Mouse (Mus musculus) midbrain, embryonic 16.5 days (tissue): ENCODE data around the gene Tob1. TPM values are rescaled to one million over a fixed set of nuclear protein-coding genes. Genes with fewer than 3 reads are reported as not detected.

Experiments used
- ATAC-seq: fragments of 200-750 bp; cut with Nextera tagmentation; 2 replicates; pipeline ENCODE4 v1.8.0; 2017; ENCODE audit warnings: moderate TSS enrichment
- H3K27ac ChIP-seq: fragments of 300-500 bp; sonication (generic); 2 replicates; pipeline ENCODE4 v1.5.1; 2014; ENCODE audit warnings: mild to moderate bottlenecking, low read length, mixed read lengths
- H3K27me3 ChIP-seq: fragments of 300-500 bp; sonication (generic); 2 replicates; pipeline ENCODE4 v1.6.1; 2014; ENCODE audit warnings: low read depth, low read length, mixed read lengths; ENCODE audit not compliant: control insufficient read depth, insufficient read depth
- H3K36me3 ChIP-seq: fragments of 300-500 bp; sonication (generic); 2 replicates; pipeline ENCODE4 v1.6.1; 2014; ENCODE audit warnings: mild to moderate bottlenecking, low read length, moderate library complexity, mixed read lengths; ENCODE audit not compliant: control insufficient read depth, insufficient read depth
- H3K4me1 ChIP-seq: fragments of 300-500 bp; sonication (generic); 2 replicates; pipeline ENCODE4 v1.6.1; 2014; ENCODE audit warnings: mild to moderate bottlenecking, low read length, mixed read lengths; ENCODE audit not compliant: control insufficient read depth, insufficient read depth
- H3K4me2 ChIP-seq: fragments of 300-500 bp; sonication (generic); 2 replicates; pipeline ENCODE4 v1.6.1; 2014; ENCODE audit warnings: mild to moderate bottlenecking, low read length, mixed read lengths
- H3K4me3 ChIP-seq: fragments of 300-500 bp; sonication (generic); 2 replicates; pipeline ENCODE4 v1.5.1; 2014; ENCODE audit warnings: low read depth, mild to moderate bottlenecking, low read length, moderate library complexity, mixed read lengths
- H3K9ac ChIP-seq: fragments of 300-500 bp; sonication (generic); 2 replicates; pipeline ENCODE4 v1.6.1; 2014; ENCODE audit warnings: low read depth, low read length, mixed read lengths
- H3K9me3 ChIP-seq: fragments of 300-500 bp; sonication (generic); replicated peaks from 2 replicates; pipeline ENCODE4 v1.6.1; 2014; ENCODE audit warnings: mild to moderate bottlenecking, low read length, mixed read lengths; ENCODE audit not compliant: control insufficient read depth, poor library complexity, severe bottlenecking
- WGBS: fragments of 180-500 bp; shearing (Covaris S2); extraction: QIAGEN DNeasy Blood & Tissue Kit; methylation state at CpG from one replicate; pipeline ENCODE4 v1.1.7; 2014; 5-methylcytosine and 5-hydroxymethylcytosine counted together
- polyA plus RNA-seq: library from polyadenylated mRNA; unstranded; fragments of >200 nt; fragmentation: Nextera tagmentation; extraction: Ambion mirVana; gene quantifications from 2 replicates; pipeline ENCODE4 v1.2.1, GENCODE M21; 2015

Gene Tob1
- polyA plus RNA-seq, 1 experiment from 2014 or later = 28.1 TPM

- H3K4me3 ChIP-seq = 0 out of 2 replicates have a peak overlapping the region, but pooled peaks have one; percentile 2
- ATAC-seq = no peak
Observed at GRCm38 (mm10) chr11:94243422-94244180, 32.3 kb downstream of the Tob1 start.

GRCm38 (mm10) chr11:94244385-94244784, 33.1 kb downstream of the Tob1 start:
- no peak overlapping the region for H3K27ac ChIP-seq
- WGBS = 35% methylated on average over 9 of the region's 9 CpGs
- H3K4me2 ChIP-seq = no peak overlapping the region
- H3K4me3 ChIP-seq = no peak overlapping the region
- H3K27me3 ChIP-seq = no peaks in the 10 kb centered on the region
- H3K4me1 ChIP-seq = peaks cover 14% of the 10 kb centered on the region; the same call in 1 of the 2 replicates
- no peak overlapping the region for H3K9ac ChIP-seq
- H3K9me3 ChIP-seq = no peaks in the 10 kb centered on the region
- ATAC-seq = no peak
- H3K36me3 ChIP-seq = no peaks in the 10 kb centered on the region

More at GRCm38 (mm10) chr11:94243422-94244180, 32.3 kb downstream of the Tob1 start:
- no peak overlapping the region for H3K27ac ChIP-seq
- WGBS = 29% methylated on average over 15 of the region's 15 CpGs
- H3K9ac ChIP-seq = peak overlapping the region; percentile 38; the same call in 1 of the 2 replicates
- no peaks in the 10 kb centered on the region for H3K27me3 ChIP-seq
- no peaks in the 10 kb centered on the region for H3K36me3 ChIP-seq
- peak overlapping the region; percentile 42 for H3K4me2 ChIP-seq
- H3K9me3 ChIP-seq = no peaks in the 10 kb centered on the region
- peaks cover 14% of the 10 kb centered on the region; the same call in 1 of the 2 replicates for H3K4me1 ChIP-seq

- no peak within 1 kb of the TSS for H3K9ac ChIP-seq
Observed at GRCm38 (mm10) chr11:94245955-94246788, 34.9 kb downstream of the Tob1 start, which contains the start of gene Wfikkn2. TSS of gene Wfikkn2 (minus strand) at chr11:94246005.

GRCm38 (mm10) chr11:94246789-94247061, 35.5 kb downstream of the Tob1 start:
- Histone ChIP-seq H3K4me1 (peaks cover 11% of the 10 kb centered on the region; the same call in 1 of the 2 replicates), H3K4me3 (no peak overlapping the region), H3K4me2 (no peak overlapping the region), H3K9me3 (no peaks in the 10 kb centered on the region), H3K27ac (no peak overlapping the region), H3K9ac (no peak overlapping the region), H3K36me3 (no peaks in the 10 kb centered on the region), H3K27me3 (no peaks in the 10 kb centered on the region)
- no peak for ATAC-seq
- WGBS = 54% methylated on average over 8 of the region's 8 CpGs

More at GRCm38 (mm10) chr11:94245955-94246788, 34.9 kb downstream of the Tob1 start, which contains the start of gene Wfikkn2:
- ATAC-seq = peak; percentile 66; the same call in 1 of the 2 replicates
- Histone ChIP-seq H3K4me2 (no peak within 1 kb of the TSS), H3K27ac (no peak within 1 kb of the TSS), H3K27me3 (no peaks in the 10 kb centered on the region), H3K4me1 (peaks cover 11% of the 10 kb centered on the region; the same call in 1 of the 2 replicates), H3K36me3 (no peaks in the 10 kb centered on the region), H3K9me3 (no peaks in the 10 kb centered on the region), H3K4me3 (no peak within 1 kb of the TSS)
- WGBS = 31% methylated on average over 17 of the region's 17 CpGs

GRCm38 (mm10) chr11:94253156-94253555, 41.9 kb downstream of the Tob1 start:
- 81% methylated on average over 9 of the region's 9 CpGs for WGBS
- no peak for ATAC-seq

GRCm38 (mm10) chr11:94253691-94254090, 42.4 kb downstream of the Tob1 start:
- Histone ChIP-seq H3K36me3 (no peaks in the 10 kb centered on the region), H3K27ac (no peak overlapping the region), H3K27me3 (no peaks in the 10 kb centered on the region), H3K9me3 (no peaks in the 10 kb centered on the region), H3K4me3 (no peak overlapping the region), H3K9ac (no peak overlapping the region), H3K4me2 (no peak overlapping the region), H3K4me1 (no peaks in the 10 kb centered on the region)
- no peak for ATAC-seq
- WGBS = 88% methylated on average over 10 of the region's 10 CpGs

More at GRCm38 (mm10) chr11:94253156-94253555, 41.9 kb downstream of the Tob1 start:
- no peaks in the 10 kb centered on the region for H3K4me1 ChIP-seq
- no peak overlapping the region for H3K9ac ChIP-seq
- H3K36me3 ChIP-seq = no peaks in the 10 kb centered on the region
- no peaks in the 10 kb centered on the region for H3K27me3 ChIP-seq
- H3K4me2 ChIP-seq = no peak overlapping the region
- H3K4me3 ChIP-seq = no peak overlapping the region
- H3K9me3 ChIP-seq = no peaks in the 10 kb centered on the region
- no peak overlapping the region for H3K27ac ChIP-seq

- Histone ChIP-seq H3K27me3 (no peaks in the 10 kb centered on the region), H3K36me3 (no peaks in the 10 kb centered on the region), H3K9me3 (no peaks in the 10 kb centered on the region), H3K4me3 (no peak overlapping the region), H3K4me1 (no peaks in the 10 kb centered on the region), H3K4me2 (no peak overlapping the region), H3K27ac (no peak overlapping the region), H3K9ac (no peak overlapping the region)
- ATAC-seq = no peak
- 45% methylated on average over 5 of the region's 5 CpGs for WGBS
Observed at GRCm38 (mm10) chr11:94255733-94256132, 44.5 kb downstream of the Tob1 start.

- WGBS = 74% methylated on average over 14 of the region's 14 CpGs
- ATAC-seq = no peak
- no peak overlapping the region for H3K4me3 ChIP-seq
Observed at GRCm38 (mm10) chr11:94257987-94258386, 46.7 kb downstream of the Tob1 start.

GRCm38 (mm10) chr11:94259814-94260213, 48.6 kb downstream of the Tob1 start:
- Histone ChIP-seq H3K36me3 (no peaks in the 10 kb centered on the region), H3K27ac (no peak overlapping the region), H3K4me3 (no peak overlapping the region), H3K9ac (no peak overlapping the region), H3K4me2 (no peak overlapping the region), H3K27me3 (no peaks in the 10 kb centered on the region), H3K4me1 (no peaks in the 10 kb centered on the region), H3K9me3 (no peaks in the 10 kb centered on the region)
- WGBS = 58% methylated on average over 4 of the region's 4 CpGs
- no peak for ATAC-seq

More at GRCm38 (mm10) chr11:94257987-94258386, 46.7 kb downstream of the Tob1 start:
- Histone ChIP-seq H3K27me3 (no peaks in the 10 kb centered on the region), H3K9me3 (no peaks in the 10 kb centered on the region), H3K4me2 (no peak overlapping the region), H3K36me3 (no peaks in the 10 kb centered on the region), H3K9ac (no peak overlapping the region), H3K4me1 (no peaks in the 10 kb centered on the region), H3K27ac (no peak overlapping the region)
